Mouse (Mus musculus) neural tube, embryonic 15.5 days (tissue): ENCODE measurements around the gene Nlrp4c. TPM values are rescaled to one million over a fixed set of nuclear protein-coding genes. Genes with fewer than 3 reads are reported as not detected.
"Not testable (repeated sequence)": the region's sequence is repeated elsewhere in the genome, so short reads cannot be mapped to it uniquely, and the experiment has no call there.

ENCODE experiments used
- ATAC-seq: fragments of 200-750 bp; cut with Nextera tagmentation; 2 replicates; pipeline ENCODE4 v1.8.0; 2017; ENCODE audit warnings: mild to moderate bottlenecking, moderate TSS enrichment, moderate library complexity; ENCODE audit not compliant: low FRiP score
- H3K27ac ChIP-seq: fragments of 300-500 bp; sonication (generic); replicated peaks from 2 replicates; pipeline ENCODE4 v1.5.1; 2015; ENCODE audit warnings: mild to moderate bottlenecking, inconsistent platforms
- H3K27me3 ChIP-seq: fragments of 300-500 bp; sonication (generic); replicated peaks from 2 replicates; pipeline ENCODE4 v1.6.1; 2015; ENCODE audit warnings: inconsistent platforms
- H3K36me3 ChIP-seq: fragments of 300-500 bp; sonication (generic); 2 replicates; pipeline ENCODE4 v1.6.1; 2015; ENCODE audit warnings: inconsistent platforms
- H3K4me1 ChIP-seq: fragments of 300-500 bp; sonication (generic); 2 replicates; pipeline ENCODE4 v1.6.1; 2015; ENCODE audit warnings: inconsistent platforms
- H3K4me2 ChIP-seq: fragments of 300-500 bp; sonication (generic); 2 replicates; pipeline ENCODE4 v1.6.1; 2015; ENCODE audit warnings: inconsistent platforms, mild to moderate bottlenecking, moderate library complexity
- H3K4me3 ChIP-seq: fragments of 300-500 bp; sonication (generic); replicated peaks from 2 replicates; pipeline ENCODE4 v1.5.1; 2015; ENCODE audit warnings: mild to moderate bottlenecking, inconsistent platforms
- H3K9ac ChIP-seq: fragments of 300-500 bp; sonication (generic); replicated peaks from 2 replicates; pipeline ENCODE4 v1.6.1; 2015; ENCODE audit warnings: mild to moderate bottlenecking, inconsistent platforms
- H3K9me3 ChIP-seq: fragments of 300-500 bp; sonication (generic); replicated peaks from 2 replicates; pipeline ENCODE4 v1.6.1; 2016; ENCODE audit warnings: inconsistent platforms
- WGBS: fragments of 180-500 bp; shearing (Covaris S2); methylation state at CpG from one replicate; pipeline ENCODE4 v1.1.7; 2015; ENCODE audit warnings: mixed read lengths; 5-methylcytosine and 5-hydroxymethylcytosine counted together
- polyA plus RNA-seq: library from polyadenylated mRNA; unstranded; fragments of >200 nt; fragmentation: Nextera tagmentation; extraction: Ambion mirVana; gene quantifications from 2 replicates; pipeline ENCODE4 v1.2.1, GENCODE M21; 2015

The Nlrp4c gene
- polyA plus RNA-seq, result not detected in 2 replicates

DNA sequence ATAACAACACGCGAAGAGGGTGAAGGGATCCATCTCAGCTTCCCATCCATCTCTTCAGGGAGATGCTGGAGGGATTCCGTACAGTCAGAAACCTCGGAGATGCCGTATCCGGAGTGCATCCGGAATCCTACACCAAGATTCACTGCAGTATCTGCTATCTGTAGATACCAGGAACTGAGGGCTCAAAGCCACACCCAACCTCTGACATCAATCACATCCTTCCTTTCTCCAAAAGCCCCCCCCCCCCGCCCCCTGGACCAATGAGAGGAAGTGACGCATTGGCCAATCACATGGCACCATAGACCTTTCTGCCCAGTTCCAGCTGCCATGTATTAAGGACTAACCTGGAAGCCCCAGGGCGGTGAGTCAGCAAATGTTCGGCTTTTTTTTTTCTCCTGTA, at the start of gene Nlrp4c:
TSS of gene Nlrp4c (plus strand) at position 301 of the 400 bp plus-strand sequence.
- no peak within 1 kb of the TSS for H3K27ac ChIP-seq
- peaks cover 13% of the 10 kb centered on the region; the same call in 1 of the 2 replicates for H3K9me3 ChIP-seq
- no peak within 1 kb of the TSS for H3K4me2 ChIP-seq
- H3K4me3 ChIP-seq, result no peak within 1 kb of the TSS
- no peak for ATAC-seq
- H3K4me1 ChIP-seq, result no peaks in the 10 kb centered on the region
- H3K36me3 ChIP-seq, result no peaks in the 10 kb centered on the region
- no peak within 1 kb of the TSS for H3K9ac ChIP-seq
- H3K27me3 ChIP-seq, result no peaks in the 10 kb centered on the region
- 92% methylated on average over 11 of the region's 11 CpGs for WGBS

GRCm38 (mm10) chr7:6010910-6011309, 34.1 kb upstream of the Nlrp4c start, which contains the start of gene Vmn1r65:
Gene Vmn1r65, minus strand, starts transcription at chr7:6011010.
- Histone ChIP-seq H3K4me2 (no peak within 1 kb of the TSS), H3K27me3 (no peaks in the 10 kb centered on the region), H3K27ac (no peak within 1 kb of the TSS), H3K9ac (no peak within 1 kb of the TSS), H3K9me3 (peaks cover 12% of the 10 kb centered on the region; the same call in 1 of the 2 replicates), H3K4me1 (no peaks in the 10 kb centered on the region), H3K36me3 (no peaks in the 10 kb centered on the region), H3K4me3 (no peak within 1 kb of the TSS)
- ATAC-seq, result no peak
- WGBS, result 100% methylated on average over 1 of the region's 1 CpGs

DNA sequence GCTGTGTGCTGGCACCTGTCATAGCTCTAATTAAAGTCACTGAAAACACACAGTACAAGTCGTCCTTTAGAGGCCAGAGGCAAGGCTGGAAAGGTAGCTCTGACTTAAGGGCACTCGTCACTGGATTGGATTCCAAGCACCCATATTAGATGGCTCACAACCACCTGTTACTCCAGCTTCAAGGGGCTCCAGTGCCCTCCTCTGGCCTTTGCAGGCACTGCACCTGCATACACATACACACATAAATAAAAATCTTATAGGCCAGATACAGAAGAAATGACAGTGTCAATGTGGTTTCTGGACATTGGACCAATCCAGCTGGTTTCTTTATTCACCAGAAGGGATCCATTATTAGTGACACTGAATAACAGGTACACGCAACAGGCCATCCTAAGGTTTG, 74.5 kb downstream of the Nlrp4c start:
- Histone ChIP-seq H3K4me2 (no peak overlapping the region), H3K4me3 (no peak overlapping the region), H3K9me3 (no peaks in the 10 kb centered on the region), H3K9ac (no peak overlapping the region), H3K27me3 (no peaks in the 10 kb centered on the region), H3K4me1 (no peaks in the 10 kb centered on the region), H3K27ac (no peak overlapping the region), H3K36me3 (no peaks in the 10 kb centered on the region)
- 87% methylated on average over 3 of the region's 3 CpGs for WGBS
- no peak for ATAC-seq

- not testable (repeated sequence) for H3K27me3 ChIP-seq, H3K36me3 ChIP-seq, H3K4me3 ChIP-seq, H3K9me3 ChIP-seq, H3K27ac ChIP-seq, H3K4me1 ChIP-seq, H3K9ac ChIP-seq, H3K4me2 ChIP-seq, ATAC-seq
- 78% methylated on average over 2 of the region's 2 CpGs for WGBS
Measured at GRCm38 (mm10) chr7:6120104-6120503, 75.1 kb downstream of the Nlrp4c start.

- WGBS, result 67% methylated on average over 1 of the region's 1 CpGs
- ATAC-seq, result not testable (repeated sequence)
Measured at GRCm38 (mm10) chr7:6121128-6121527, 76.2 kb downstream of the Nlrp4c start.

DNA sequence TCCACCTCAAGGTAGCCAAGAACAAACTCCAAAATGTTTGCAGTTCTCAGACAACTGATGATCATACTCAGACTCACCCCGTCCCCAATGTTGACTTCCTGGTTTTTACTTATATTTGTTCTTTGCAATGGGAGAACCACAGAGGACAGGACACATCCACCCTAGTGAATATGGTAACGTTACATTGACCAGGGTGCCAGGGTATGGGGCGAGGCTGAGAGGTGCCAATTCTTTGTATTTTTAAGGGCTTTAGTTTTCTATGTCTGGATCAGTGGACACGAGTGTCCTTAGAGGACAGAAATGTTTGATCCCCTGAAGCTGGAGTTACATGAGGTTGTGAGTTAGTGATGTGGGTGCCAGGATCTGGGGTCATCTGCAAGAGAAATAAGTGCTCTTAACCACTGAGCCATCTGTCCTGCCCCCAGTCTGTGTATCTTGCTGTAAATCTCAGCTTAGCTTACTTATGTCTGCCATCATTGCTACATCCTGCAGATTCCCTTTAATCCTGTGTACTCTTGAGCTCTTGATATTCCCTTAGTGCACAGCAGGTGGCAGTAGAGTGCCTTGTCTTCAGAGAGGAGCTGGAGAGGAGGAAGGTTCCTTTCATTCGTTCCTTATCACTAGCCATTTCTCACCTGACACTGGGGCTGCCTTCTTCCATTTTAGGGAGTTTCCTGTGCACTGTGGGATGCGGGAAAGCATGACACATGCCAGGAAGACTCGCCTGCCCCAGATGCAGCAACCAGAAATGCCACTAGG, 81.9 kb downstream of the Nlrp4c start:
- Histone ChIP-seq H3K4me1 (peaks cover 4% of the 10 kb centered on the region), H3K27me3 (no peaks in the 10 kb centered on the region), H3K27ac (peak overlapping the region; percentile 68), H3K9ac (peak overlapping the region; percentile 11), H3K4me2 (no peak overlapping the region), H3K4me3 (no peak overlapping the region), H3K9me3 (no peaks in the 10 kb centered on the region), H3K36me3 (peaks cover 9% of the 10 kb centered on the region)
- WGBS, result 42% methylated on average over 7 of the region's 7 CpGs
- peak; percentile 87 for ATAC-seq

More at GRCm38 (mm10) chr7:6121128-6121527, 76.2 kb downstream of the Nlrp4c start:
- H3K27me3 ChIP-seq, H3K4me1 ChIP-seq, H3K36me3 ChIP-seq, H3K9me3 ChIP-seq, H3K9ac ChIP-seq, H3K4me2 ChIP-seq, H3K4me3 ChIP-seq, H3K27ac ChIP-seq: not testable (repeated sequence)

DNA sequence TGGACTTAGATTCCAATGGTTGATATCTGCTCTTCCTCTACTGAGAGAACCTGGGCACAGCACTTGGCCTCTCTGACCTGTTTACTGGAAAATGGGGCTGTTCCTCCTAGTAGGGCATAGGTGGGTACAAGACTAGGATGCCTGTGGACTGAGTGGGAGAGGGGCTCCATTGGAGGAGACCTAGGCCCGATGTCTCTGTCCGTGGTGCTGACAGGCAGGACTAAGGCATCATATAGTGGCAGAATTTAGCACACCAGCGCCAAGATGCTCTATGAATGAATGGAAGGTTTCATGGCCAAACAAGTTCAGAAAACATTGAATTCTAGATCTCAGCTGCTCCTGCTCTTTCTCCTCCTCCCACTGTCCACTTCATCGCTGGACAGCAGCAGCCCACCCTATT, 85.4 kb downstream of the Nlrp4c start:
- H3K4me2 ChIP-seq, result no peak overlapping the region
- no peaks in the 10 kb centered on the region for H3K27me3 ChIP-seq
- H3K9me3 ChIP-seq, result peaks cover 10% of the 10 kb centered on the region; the same call in 1 of the 2 replicates
- H3K36me3 ChIP-seq, result peaks cover 32% of the 10 kb centered on the region
- no peak for ATAC-seq
- H3K27ac ChIP-seq, result no peak overlapping the region
- peaks cover 4% of the 10 kb centered on the region for H3K4me1 ChIP-seq
- H3K9ac ChIP-seq, result no peak overlapping the region
- WGBS, result 59% methylated on average over 4 of the region's 4 CpGs
- no peak overlapping the region for H3K4me3 ChIP-seq

DNA sequence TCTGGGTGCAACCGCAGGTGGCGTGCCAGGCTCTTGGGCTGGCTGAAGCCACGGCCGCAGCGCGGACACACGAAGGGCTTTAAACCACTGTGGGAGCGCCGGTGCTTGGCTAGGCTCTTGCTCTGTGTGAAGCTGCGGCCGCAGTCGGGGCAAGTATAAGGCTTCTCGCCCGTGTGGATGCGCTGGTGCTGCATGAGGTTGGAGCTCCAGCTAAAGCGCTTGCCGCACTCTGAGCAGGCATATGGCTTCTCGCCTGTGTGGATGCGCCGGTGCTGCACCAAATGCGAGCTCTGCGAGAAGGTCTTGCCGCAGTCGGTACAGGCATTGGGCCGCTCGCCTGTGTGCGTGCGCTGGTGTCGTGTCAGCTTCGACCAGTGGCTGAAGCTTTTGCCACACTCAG, 87.7 kb downstream of the Nlrp4c start:
- Histone ChIP-seq H3K27ac (no peak overlapping the region), H3K27me3 (no peaks in the 10 kb centered on the region), H3K4me1 (no peaks in the 10 kb centered on the region), H3K9me3 (peaks cover 10% of the 10 kb centered on the region; the same call in 1 of the 2 replicates), H3K36me3 (peaks cover 38% of the 10 kb centered on the region), H3K4me2 (no peak overlapping the region), H3K4me3 (no peak overlapping the region), H3K9ac (no peak overlapping the region)
- 81% methylated on average over 30 of the region's 30 CpGs for WGBS
- no peak for ATAC-seq

DNA sequence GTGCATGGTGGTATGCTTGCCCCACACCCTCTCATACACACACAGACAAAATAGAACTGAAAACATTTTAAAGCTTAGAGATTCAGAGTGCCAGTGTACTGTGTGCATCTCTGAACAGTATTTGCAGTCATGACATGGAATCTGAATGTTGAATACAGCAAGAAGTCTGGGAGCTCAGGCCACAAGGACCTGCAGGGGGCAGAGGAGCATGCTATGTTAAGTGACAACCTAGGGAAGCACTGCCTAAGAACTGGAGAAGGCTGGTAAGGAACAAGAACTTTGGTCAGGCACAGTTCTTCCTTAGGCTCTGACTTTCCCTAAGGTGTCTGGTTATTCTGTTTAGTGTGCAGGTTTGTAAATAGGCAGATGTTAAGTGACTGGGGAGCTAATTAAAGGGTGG, 91.5 kb downstream of the Nlrp4c start:
- H3K9ac ChIP-seq, result no peak overlapping the region
- no peak overlapping the region for H3K4me3 ChIP-seq
- H3K4me1 ChIP-seq, result no peaks in the 10 kb centered on the region
- peaks cover 10% of the 10 kb centered on the region; the same call in 1 of the 2 replicates for H3K9me3 ChIP-seq
- H3K36me3 ChIP-seq, result peaks cover 32% of the 10 kb centered on the region
- ATAC-seq, result no peak
- H3K27ac ChIP-seq, result no peak overlapping the region
- H3K4me2 ChIP-seq, result no peak overlapping the region
- H3K27me3 ChIP-seq, result no peaks in the 10 kb centered on the region

- Histone ChIP-seq H3K27me3 (no peaks in the 10 kb centered on the region), H3K27ac (no peak overlapping the region), H3K4me3 (no peak overlapping the region), H3K9me3 (no peaks in the 10 kb centered on the region), H3K36me3 (peaks cover 12% of the 10 kb centered on the region; the same call in 1 of the 2 replicates), H3K4me2 (no peak overlapping the region), H3K4me1 (peaks cover 6% of the 10 kb centered on the region), H3K9ac (no peak overlapping the region)
- WGBS, result 79% methylated on average over 3 of the region's 3 CpGs
- ATAC-seq, result no peak
Measured at GRCm38 (mm10) chr7:6139295-6139694, 94.3 kb downstream of the Nlrp4c start.

- Histone ChIP-seq H3K27me3 (no peaks in the 10 kb centered on the region), H3K9ac (no peak overlapping the region), H3K36me3 (peaks cover 6% of the 10 kb centered on the region; the same call in 1 of the 2 replicates), H3K27ac (0 out of 2 replicates have a peak overlapping the region, but pooled peaks have one; percentile 20), H3K9me3 (no peaks in the 10 kb centered on the region), H3K4me1 (peaks cover 36% of the 10 kb centered on the region), H3K4me3 (no peak overlapping the region), H3K4me2 (no peak overlapping the region)
- 0 out of 2 replicates have a peak, but pooled peaks have one; percentile 11 for ATAC-seq
- 73% methylated on average over 2 of the region's 2 CpGs for WGBS
Measured at GRCm38 (mm10) chr7:6143991-6144531, 99.1 kb downstream of the Nlrp4c start.
